Mouse (Mus musculus) liver, embryonic 12.5 days (tissue): Measurements from ENCODE around the gene Ackr1. TPM values are rescaled to one million over a fixed set of nuclear protein-coding genes. Genes with fewer than 3 reads are reported as not detected.
"Not testable (repeated sequence)": the region's sequence is repeated elsewhere in the genome, so short reads cannot be mapped to it uniquely, and the experiment has no call there.

Experiments used
- ATAC-seq: fragments of 200-750 bp; cut with Nextera tagmentation; 2 replicates; pipeline ENCODE4 v1.8.0; 2017; ENCODE audit warnings: moderate number of reproducible peaks, mild to moderate bottlenecking, moderate library complexity
- H3K27ac ChIP-seq: fragments of 300-500 bp; sonication (generic); 2 replicates; pipeline ENCODE4 v1.5.1; 2016; ENCODE audit warnings: mild to moderate bottlenecking
- H3K27me3 ChIP-seq: fragments of 300-500 bp; sonication (generic); replicated peaks from 2 replicates; pipeline ENCODE4 v1.6.1; 2016; ENCODE audit warnings: mild to moderate bottlenecking, moderate library complexity
- H3K36me3 ChIP-seq: fragments of 300-500 bp; sonication (generic); 2 replicates; pipeline ENCODE4 v1.6.1; 2016; ENCODE audit warnings: mild to moderate bottlenecking, moderate library complexity
- H3K4me1 ChIP-seq: fragments of 300-500 bp; sonication (generic); 2 replicates; pipeline ENCODE4 v1.6.1; 2016
- H3K4me2 ChIP-seq: fragments of 300-500 bp; sonication (generic); 2 replicates; pipeline ENCODE4 v1.6.1; 2016; ENCODE audit warnings: mild to moderate bottlenecking, moderate library complexity
- H3K4me3 ChIP-seq: fragments of 300-500 bp; sonication (generic); 2 replicates; pipeline ENCODE4 v1.5.1; 2016; ENCODE audit warnings: mild to moderate bottlenecking, moderate library complexity
- H3K9ac ChIP-seq: fragments of 300-500 bp; sonication (generic); 2 replicates; pipeline ENCODE4 v1.6.1; 2016; ENCODE audit warnings: mild to moderate bottlenecking, moderate library complexity
- H3K9me3 ChIP-seq: fragments of 300-500 bp; sonication (generic); replicated peaks from 2 replicates; pipeline ENCODE4 v1.6.1; 2016; ENCODE audit warnings: mild to moderate bottlenecking, moderate library complexity
- WGBS: fragments of 180-500 bp; shearing (Covaris S2); methylation state at CpG from one replicate; pipeline ENCODE4 v1.1.7; 2016; ENCODE audit not compliant: insufficient replicate concordance; 5-methylcytosine and 5-hydroxymethylcytosine counted together
- polyA plus RNA-seq: library from polyadenylated mRNA; unstranded; fragments of >200 nt; fragmentation: Nextera tagmentation; extraction: Ambion mirVana; gene quantifications from 2 replicates; pipeline ENCODE4 v1.2.1, GENCODE M21; 2016

Ackr1 gene
- polyA plus RNA-seq, 1 experiment from 2014 or later: 54.2 TPM

GRCm38 (mm10) chr1:173324961-173325360 is 8.6 kb downstream of the Ackr1 start:
- Histone ChIP-seq H3K27ac (no peak overlapping the region; the same call in 1 of the 2 replicates), H3K9me3 (no peaks in the 10 kb centered on the region), H3K27me3 (0 out of 2 replicates have a peak, but pooled peaks cover 13% of the 10 kb centered on the region), H3K4me1 (peaks cover 55% of the 10 kb centered on the region), H3K4me2 (no peak overlapping the region), H3K36me3 (no peaks in the 10 kb centered on the region; the same call in 1 of the 2 replicates), H3K9ac (no peak overlapping the region), H3K4me3 (no peak overlapping the region)
- WGBS: 64% methylated on average over 4 of the region's 4 CpGs
- ATAC-seq: no peak

GRCm38 (mm10) chr1:173323839-173324585 is 9.5 kb downstream of the Ackr1 start:
- H3K27ac ChIP-seq: peak overlapping the region; percentile 53; the same call in 1 of the 2 replicates
- no peak for ATAC-seq
- 22% methylated on average over 5 of the region's 5 CpGs for WGBS

GRCm38 (mm10) chr1:173322249-173322627 is 11.3 kb downstream of the Ackr1 start:
- H3K9ac ChIP-seq: no peak overlapping the region
- H3K27me3 ChIP-seq: 0 out of 2 replicates have a peak, but pooled peaks cover 13% of the 10 kb centered on the region
- no peaks in the 10 kb centered on the region; the same call in 1 of the 2 replicates for H3K36me3 ChIP-seq
- ATAC-seq: no peak
- peaks cover 29% of the 10 kb centered on the region for H3K4me1 ChIP-seq
- H3K4me2 ChIP-seq: no peak overlapping the region
- 62% methylated on average over 6 of the region's 6 CpGs for WGBS
- H3K9me3 ChIP-seq: no peaks in the 10 kb centered on the region
- no peak overlapping the region for H3K27ac ChIP-seq
- no peak overlapping the region for H3K4me3 ChIP-seq

More at GRCm38 (mm10) chr1:173323839-173324585, 9.5 kb downstream of the Ackr1 start:
- no peaks in the 10 kb centered on the region for H3K9me3 ChIP-seq
- no peak overlapping the region for H3K4me2 ChIP-seq
- H3K36me3 ChIP-seq: no peaks in the 10 kb centered on the region; the same call in 1 of the 2 replicates
- 0 out of 2 replicates have a peak, but pooled peaks cover 13% of the 10 kb centered on the region for H3K27me3 ChIP-seq
- H3K9ac ChIP-seq: no peak overlapping the region
- H3K4me1 ChIP-seq: peaks cover 46% of the 10 kb centered on the region
- no peak overlapping the region for H3K4me3 ChIP-seq

- Histone ChIP-seq H3K27me3 (0 out of 2 replicates have a peak, but pooled peaks cover 13% of the 10 kb centered on the region), H3K36me3 (no peaks in the 10 kb centered on the region; the same call in 1 of the 2 replicates), H3K4me2 (no peak overlapping the region), H3K4me3 (no peak overlapping the region), H3K27ac (no peak overlapping the region), H3K9me3 (no peaks in the 10 kb centered on the region), H3K4me1 (peaks cover 24% of the 10 kb centered on the region), H3K9ac (no peak overlapping the region)
- WGBS: 73% methylated on average over 8 of the region's 8 CpGs
- no peak for ATAC-seq
Measured at GRCm38 (mm10) chr1:173321593-173322248, 11.8 kb downstream of the Ackr1 start.

GRCm38 (mm10) chr1:173317925-173318477 is 15.5 kb downstream of the Ackr1 start:
- no peaks in the 10 kb centered on the region for H3K9me3 ChIP-seq
- no peak overlapping the region for H3K9ac ChIP-seq
- no peaks in the 10 kb centered on the region for H3K4me1 ChIP-seq
- H3K27ac ChIP-seq: no peak overlapping the region
- 0 out of 2 replicates have a peak, but pooled peaks cover 13% of the 10 kb centered on the region for H3K27me3 ChIP-seq
- no peak overlapping the region for H3K4me3 ChIP-seq
- WGBS: 53% methylated on average over 2 of the region's 2 CpGs
- H3K36me3 ChIP-seq: no peaks in the 10 kb centered on the region
- no peak for ATAC-seq
- no peak overlapping the region for H3K4me2 ChIP-seq

GRCm38 (mm10) chr1:173315725-173316124 is 17.8 kb downstream of the Ackr1 start:
- Histone ChIP-seq H3K4me2 (no peak overlapping the region), H3K27me3 (no peaks in the 10 kb centered on the region), H3K27ac (no peak overlapping the region), H3K9ac (no peak overlapping the region), H3K4me3 (no peak overlapping the region), H3K9me3 (no peaks in the 10 kb centered on the region), H3K4me1 (no peaks in the 10 kb centered on the region), H3K36me3 (no peaks in the 10 kb centered on the region)
- 67% methylated on average over 3 of the region's 3 CpGs for WGBS
- ATAC-seq: no peak

GRCm38 (mm10) chr1:173313535-173314050 is 20.0 kb downstream of the Ackr1 start:
- H3K9ac ChIP-seq, H3K4me3 ChIP-seq, H3K9me3 ChIP-seq, H3K27me3 ChIP-seq, H3K4me2 ChIP-seq, H3K4me1 ChIP-seq, H3K27ac ChIP-seq, ATAC-seq, H3K36me3 ChIP-seq: not testable (repeated sequence)
- 52% methylated on average over 7 of the region's 7 CpGs for WGBS

GRCm38 (mm10) chr1:173302795-173303194 is 30.8 kb downstream of the Ackr1 start:
- H3K4me1 ChIP-seq, H3K9ac ChIP-seq, H3K27ac ChIP-seq, H3K4me2 ChIP-seq, H3K36me3 ChIP-seq, H3K9me3 ChIP-seq, H3K27me3 ChIP-seq, H3K4me3 ChIP-seq, ATAC-seq: not testable (repeated sequence)
- 34% methylated on average over 3 of the region's 3 CpGs for WGBS

Other genes with a start within 250 kb of the Ackr1 start
- not detected in 2 replicates for gene Olfr1408, start 196.4 kb downstream of the Ackr1 start, polyA plus RNA-seq
- gene Olfr1406, start 143.1 kb downstream of the Ackr1 start, polyA plus RNA-seq: not detected in 2 replicates
- gene Olfr218, start 135.9 kb downstream of the Ackr1 start, polyA plus RNA-seq: not detected in 2 replicates
- not detected in 2 replicates for gene Olfr1404, start 121.4 kb downstream of the Ackr1 start, polyA plus RNA-seq
- 0.17 TPM in 1 of 2 replicates, not detected in the other for gene Fcer1a, start 106.5 kb downstream of the Ackr1 start, polyA plus RNA-seq
- gene Olfr418, start 67.7 kb downstream of the Ackr1 start, polyA plus RNA-seq: not detected in 2 replicates
- not detected in 2 replicates for gene Mptx2, start 56.0 kb downstream of the Ackr1 start, polyA plus RNA-seq
- 2.8 and 4.0 TPM in 2 replicates for gene Aim2, start 17.1 kb upstream of the Ackr1 start, polyA plus RNA-seq
- gene Cadm3, start 33.9 kb upstream of the Ackr1 start, polyA plus RNA-seq: 1.1 and 1.3 TPM in 2 replicates
- 0.04 and 0.35 TPM in 2 replicates for gene Ifi206, start 157.3 kb upstream of the Ackr1 start, polyA plus RNA-seq
- not detected in 2 replicates for gene Ifi214, start 202.2 kb upstream of the Ackr1 start, polyA plus RNA-seq